Mouse (Mus musculus) midbrain, embryonic 14.5 days (tissue): ENCODE data around the gene Cfh. TPM values are rescaled to one million over a fixed set of nuclear protein-coding genes. Genes with fewer than 3 reads are reported as not detected.

Source experiments
- ATAC-seq: fragments of 200-750 bp; cut with Nextera tagmentation; 2 replicates; pipeline ENCODE4 v1.8.0; 2017; ENCODE audit warnings: moderate number of reproducible peaks, moderate library complexity; ENCODE audit not compliant: low FRiP score, low TSS enrichment
- DNase-seq: peaks from one replicate; pipeline ENCODE4 v3.0.0-alpha.2; 2015
- H3K27ac ChIP-seq: fragments of 300-500 bp; sonication (generic); replicated peaks from 2 replicates; pipeline ENCODE4 v1.5.1; 2014; ENCODE audit warnings: mild to moderate bottlenecking, low read depth, low read length, moderate library complexity
- H3K27me3 ChIP-seq: fragments of 300-500 bp; sonication (generic); 2 replicates; pipeline ENCODE4 v1.6.1; 2014; ENCODE audit warnings: low read length, control low read depth, mixed read lengths; ENCODE audit not compliant: control insufficient read depth, insufficient read depth
- H3K36me3 ChIP-seq: fragments of 300-500 bp; sonication (generic); 2 replicates; pipeline ENCODE4 v1.6.1; 2014; ENCODE audit warnings: low read length, control low read depth; ENCODE audit not compliant: control insufficient read depth, insufficient read depth
- H3K4me1 ChIP-seq: fragments of 300-500 bp; sonication (generic); 2 replicates; pipeline ENCODE4 v1.6.1; 2014; ENCODE audit warnings: mild to moderate bottlenecking, antibody characterized with exemption, low read length, control low read depth; ENCODE audit not compliant: control insufficient read depth, insufficient read depth
- H3K4me2 ChIP-seq: fragments of 300-500 bp; sonication (generic); 2 replicates; pipeline ENCODE4 v1.6.1; 2014; ENCODE audit warnings: mild to moderate bottlenecking, low read length, moderate library complexity
- H3K4me3 ChIP-seq: fragments of 300-500 bp; sonication (generic); replicated peaks from 2 replicates; pipeline ENCODE4 v1.5.1; 2014; ENCODE audit warnings: low read depth, low read length
- H3K9ac ChIP-seq: fragments of 300-500 bp; sonication (generic); replicated peaks from 2 replicates; pipeline ENCODE4 v1.6.1; 2014; ENCODE audit warnings: mild to moderate bottlenecking, low read length, moderate library complexity
- H3K9me3 ChIP-seq: fragments of 300-500 bp; sonication (generic); 2 replicates; pipeline ENCODE4 v1.6.1; 2016; ENCODE audit warnings: low read length, control low read depth, mixed read lengths; ENCODE audit not compliant: control insufficient read depth
- WGBS: fragments of 180-500 bp; shearing (Covaris S2); extraction: QIAGEN DNeasy Blood & Tissue Kit; methylation state at CpG from one replicate; pipeline ENCODE4 v1.1.7; 2014; 5-methylcytosine and 5-hydroxymethylcytosine counted together
- polyA plus RNA-seq: library from polyadenylated mRNA; unstranded; fragments of >200 nt; fragmentation: Nextera tagmentation; extraction: Ambion mirVana; gene quantifications from 2 replicates; pipeline ENCODE4 v1.2.1, GENCODE M21; 2014

Gene Cfh
- polyA plus RNA-seq, 1 experiment from 2014 or later: 24.1 TPM

DNA sequence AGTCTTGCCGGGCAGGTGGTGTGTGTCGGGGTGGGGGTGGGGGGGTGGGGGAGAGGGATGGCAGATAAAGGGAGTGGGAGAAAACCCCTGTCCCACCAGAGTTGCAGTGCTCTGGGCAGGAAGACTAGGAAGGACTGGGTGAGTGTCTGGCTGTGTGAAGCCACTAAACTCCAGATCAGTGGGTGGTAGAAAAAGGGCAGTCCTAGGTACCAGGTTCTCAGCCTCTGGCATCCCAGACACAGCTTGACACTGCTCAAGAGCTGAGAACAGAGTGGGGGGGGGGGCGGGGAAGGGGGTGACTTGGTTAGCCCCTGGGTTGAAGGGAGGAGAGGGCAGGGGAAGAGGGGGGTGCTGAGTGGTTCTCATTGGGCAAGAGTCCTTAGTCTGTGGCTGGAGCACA, 24.6 kb downstream of the Cfh start:
- no peaks in the 10 kb centered on the region for H3K9me3 ChIP-seq
- 0 out of 2 replicates have a peak, but pooled peaks have one; percentile 8 for ATAC-seq
- H3K27me3 ChIP-seq: no peaks in the 10 kb centered on the region
- no peak for DNase-seq
- WGBS: 80% methylated on average over 2 of the region's 3 CpGs
- H3K9ac ChIP-seq: no peak overlapping the region
- no peak overlapping the region for H3K4me3 ChIP-seq
- no peaks in the 10 kb centered on the region for H3K36me3 ChIP-seq
- no peak overlapping the region for H3K27ac ChIP-seq
- H3K4me1 ChIP-seq: no peaks in the 10 kb centered on the region
- no peak overlapping the region for H3K4me2 ChIP-seq

- Histone ChIP-seq H3K9ac (no peak overlapping the region), H3K9me3 (no peaks in the 10 kb centered on the region), H3K36me3 (no peaks in the 10 kb centered on the region), H3K4me3 (no peak overlapping the region), H3K4me2 (no peak overlapping the region), H3K4me1 (no peaks in the 10 kb centered on the region), H3K27ac (no peak overlapping the region), H3K27me3 (no peaks in the 10 kb centered on the region)
- ATAC-seq: no peak
- no peak for DNase-seq
These were observed 114.1 kb downstream of the Cfh start for GRCm38 (mm10) chr1:140069471-140069870.

Other genes starting within 250 kb of the Cfh start
- gene Kcnt2, start 62.4 kb upstream of the Cfh start, polyA plus RNA-seq: 2.6 TPM in 2 replicates